Mouse (Mus musculus): ENCODE results near the gene H2-DMb2. TPM values are rescaled to one million over a fixed set of nuclear protein-coding genes. Genes with fewer than 3 reads are reported as not detected.

Gene H2-DMb2
- polyA plus RNA-seq, 1 experiment from 2014 or later: not detected

DNA sequence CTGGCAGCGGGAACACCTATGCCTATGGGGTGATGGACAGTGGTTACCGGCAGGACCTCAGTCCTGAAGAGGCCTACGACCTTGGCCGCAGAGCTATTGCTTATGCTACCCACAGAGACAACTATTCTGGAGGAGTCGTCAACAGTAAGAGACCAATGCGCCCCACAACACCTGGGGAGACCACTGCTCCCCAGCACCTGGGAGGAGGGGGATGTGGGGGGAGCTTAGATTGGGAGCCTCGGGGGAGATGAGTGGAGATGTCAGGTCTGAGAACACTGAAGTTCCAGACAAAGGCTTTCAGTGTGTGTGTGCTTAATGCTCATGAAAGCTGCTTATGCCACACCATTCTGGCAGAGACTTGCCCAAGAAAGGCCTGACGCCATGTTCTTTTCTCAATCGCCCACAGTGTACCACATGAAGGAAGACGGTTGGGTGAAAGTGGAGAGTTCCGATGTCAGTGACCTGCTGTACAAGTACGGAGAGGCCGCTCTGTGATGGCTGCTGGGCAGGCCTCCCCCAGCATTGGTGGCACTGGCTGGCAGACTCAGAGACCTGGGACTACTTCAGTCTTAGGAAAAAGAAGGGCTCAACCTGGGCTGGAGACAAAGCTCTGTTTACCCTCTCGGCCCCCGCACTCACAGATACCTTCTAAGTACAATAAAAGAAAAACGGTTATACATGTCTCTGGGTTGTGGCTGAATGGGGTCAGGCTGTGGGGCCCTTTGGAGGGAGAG, 57.8 kb downstream of the H2-DMb2 start:
- Histone ChIP-seq H3K36me3 (replicated peaks; ENCODE audit: control insufficient read depth, insufficient read depth, low read depth, low read length) (no peaks in the 10 kb centered on the region), H3K27ac (replicated peaks; ENCODE audit: low read depth, low read length) (no peak overlapping the region), H3K4me1 (ENCODE audit: control insufficient read depth, insufficient read depth, low read length) (no peaks in the 10 kb centered on the region; the same call in 1 of the 2 replicates), H3K9me3 (replicated peaks; ENCODE audit: control insufficient read depth, low read length) (no peaks in the 10 kb centered on the region), H3K4me3 (ENCODE audit: low read depth, low read length) (no peak overlapping the region), H3K9ac (replicated peaks; ENCODE audit: low read length) (no peak overlapping the region), H3K4me2 (ENCODE audit: low read depth, low read length) (no peak overlapping the region), H3K27me3 (ENCODE audit: control insufficient read depth, insufficient read depth, low read length) (peaks cover 55% of the 10 kb centered on the region)
- no peak for DNase-seq (ENCODE audit: low spot score)
- no peak for ATAC-seq (replicated peaks; ENCODE audit: insufficient number of reproducible peaks, low FRiP score, low TSS enrichment, low read depth)
- 84% methylated on average over 16 of the region's 16 CpGs for WGBS

Other genes with a start within 250 kb of the H2-DMb2 start
- gene Platr17, start 238.2 kb upstream of the H2-DMb2 start, polyA plus RNA-seq (2014; fragmentation: Nextera tagmentation; extraction: Ambion mirVana): 0.36 TPM in 2 replicates
- gene Daxx, start 233.9 kb upstream of the H2-DMb2 start, polyA plus RNA-seq (2014; fragmentation: Nextera tagmentation; extraction: Ambion mirVana): 55.0 and 59.9 TPM in 2 replicates
- 11.3 and 12.8 TPM in 2 replicates for gene Tapbp, start 227.4 kb upstream of the H2-DMb2 start, polyA plus RNA-seq (2014; fragmentation: Nextera tagmentation; extraction: Ambion mirVana)
- 7.3 and 8.4 TPM in 2 replicates for gene Zbtb22, start 227.4 kb upstream of the H2-DMb2 start, polyA plus RNA-seq (2014; fragmentation: Nextera tagmentation; extraction: Ambion mirVana)
- 26.0 and 26.3 TPM in 2 replicates for gene Rgl2, start 213.8 kb upstream of the H2-DMb2 start, polyA plus RNA-seq (2014; fragmentation: Nextera tagmentation; extraction: Ambion mirVana)
- 202 and 211 TPM in 2 replicates for gene Pfdn6, start 203.0 kb upstream of the H2-DMb2 start, polyA plus RNA-seq (2014; fragmentation: Nextera tagmentation; extraction: Ambion mirVana)
- gene Wdr46, start 202.6 kb upstream of the H2-DMb2 start, polyA plus RNA-seq (2014; fragmentation: Nextera tagmentation; extraction: Ambion mirVana): 25.2 and 28.6 TPM in 2 replicates
- 2.9 and 3.2 TPM in 2 replicates for gene B3galt4, start 191.8 kb upstream of the H2-DMb2 start, polyA plus RNA-seq (2014; fragmentation: Nextera tagmentation; extraction: Ambion mirVana)
- gene Vps52, start 187.5 kb upstream of the H2-DMb2 start, polyA plus RNA-seq (2014; fragmentation: Nextera tagmentation; extraction: Ambion mirVana): 26.9 and 27.7 TPM in 2 replicates
- gene Rps18, start 187.3 kb upstream of the H2-DMb2 start, polyA plus RNA-seq (2014; fragmentation: Nextera tagmentation; extraction: Ambion mirVana): 1,395 and 1,560 TPM in 2 replicates
- gene H2-K1, start 143.0 kb upstream of the H2-DMb2 start, polyA plus RNA-seq (2014; fragmentation: Nextera tagmentation; extraction: Ambion mirVana): 7.5 and 7.6 TPM in 2 replicates
- gene Ring1, start 118.6 kb upstream of the H2-DMb2 start, polyA plus RNA-seq (2014; fragmentation: Nextera tagmentation; extraction: Ambion mirVana): 3.8 and 6.6 TPM in 2 replicates
- gene H2-Ke6, start 115.2 kb upstream of the H2-DMb2 start, polyA plus RNA-seq (2014; fragmentation: Nextera tagmentation; extraction: Ambion mirVana): 43.0 and 46.3 TPM in 2 replicates
- 72.1 and 78.3 TPM in 2 replicates for gene Slc39a7, start 111.6 kb upstream of the H2-DMb2 start, polyA plus RNA-seq (2014; fragmentation: Nextera tagmentation; extraction: Ambion mirVana)
- gene Rxrb, start 111.5 kb upstream of the H2-DMb2 start, polyA plus RNA-seq (2014; fragmentation: Nextera tagmentation; extraction: Ambion mirVana): 14.9 and 15.8 TPM in 2 replicates
- 0.70 and 1.0 TPM in 2 replicates for gene Col11a2, start 103.9 kb upstream of the H2-DMb2 start, polyA plus RNA-seq (2014; fragmentation: Nextera tagmentation; extraction: Ambion mirVana)
- gene H2-Oa, start 51.0 kb upstream of the H2-DMb2 start, polyA plus RNA-seq (2014; fragmentation: Nextera tagmentation; extraction: Ambion mirVana): 0.20 and 0.26 TPM in 2 replicates
- gene H2-DMa, start 23.8 kb upstream of the H2-DMb2 start, polyA plus RNA-seq (2014; fragmentation: Nextera tagmentation; extraction: Ambion mirVana): 9.4 and 9.7 TPM in 2 replicates
- gene Brd2, start 20.7 kb upstream of the H2-DMb2 start, polyA plus RNA-seq (2014; fragmentation: Nextera tagmentation; extraction: Ambion mirVana): 95.9 and 114 TPM in 2 replicates
- gene H2-DMb1, start 9.8 kb downstream of the H2-DMb2 start, polyA plus RNA-seq (2014; fragmentation: Nextera tagmentation; extraction: Ambion mirVana): 1.3 and 1.4 TPM in 2 replicates
- 2.3 and 2.6 TPM in 2 replicates for gene Tap1, start 44.2 kb downstream of the H2-DMb2 start, polyA plus RNA-seq (2014; fragmentation: Nextera tagmentation; extraction: Ambion mirVana)
- gene Psmb9, start 44.5 kb downstream of the H2-DMb2 start, polyA plus RNA-seq (2014; fragmentation: Nextera tagmentation; extraction: Ambion mirVana): 0.67 and 1.1 TPM in 2 replicates
- gene Psmb8, start 54.4 kb downstream of the H2-DMb2 start, polyA plus RNA-seq (2014; fragmentation: Nextera tagmentation; extraction: Ambion mirVana): 1.7 and 2.1 TPM in 2 replicates
- gene Tap2, start 60.2 kb downstream of the H2-DMb2 start, polyA plus RNA-seq (2014; fragmentation: Nextera tagmentation; extraction: Ambion mirVana): 0.77 and 1.2 TPM in 2 replicates
- gene H2-Ob, start 95.6 kb downstream of the H2-DMb2 start, polyA plus RNA-seq (2014; fragmentation: Nextera tagmentation; extraction: Ambion mirVana): not detected in 2 replicates
- 3.5 and 3.8 TPM in 2 replicates for gene H2-Ab1, start 114.4 kb downstream of the H2-DMb2 start, polyA plus RNA-seq (2014; fragmentation: Nextera tagmentation; extraction: Ambion mirVana)
- gene H2-Aa, start 144.5 kb downstream of the H2-DMb2 start, polyA plus RNA-seq (2014; fragmentation: Nextera tagmentation; extraction: Ambion mirVana): not detected in 2 replicates
- 1.2 and 1.5 TPM in 2 replicates for gene H2-Eb1, start 162.6 kb downstream of the H2-DMb2 start, polyA plus RNA-seq (2014; fragmentation: Nextera tagmentation; extraction: Ambion mirVana)
- not detected in 2 replicates for gene H2-Eb2, start 182.4 kb downstream of the H2-DMb2 start, polyA plus RNA-seq (2014; fragmentation: Nextera tagmentation; extraction: Ambion mirVana)
- gene Btnl2, start 211.5 kb downstream of the H2-DMb2 start, polyA plus RNA-seq (2014; fragmentation: Nextera tagmentation; extraction: Ambion mirVana): 0.08 TPM in 1 of 2 replicates, not detected in the other
- not detected in 2 replicates for gene Btnl1, start 233.8 kb downstream of the H2-DMb2 start, polyA plus RNA-seq (2014; fragmentation: Nextera tagmentation; extraction: Ambion mirVana)